Mouse (Mus musculus): ENCODE data around the gene Selenbp1.
"Not testable (repeated sequence)": the region's sequence is repeated elsewhere in the genome, so short reads cannot be mapped to it uniquely, and the experiment has no call there.

GRCm38 (mm10) chr3:94940033-94940432 lies 7.2 kb downstream of the Selenbp1 start:
- not testable (repeated sequence) for TF ChIP-seq CEBPB (IDR thresholded peaks at IDR 0.05; ENCODE audit: low read depth); CTCF (IDR thresholded peaks at IDR 0.05; ENCODE audit: control insufficient read depth, insufficient read depth, insufficient read length); MYOG (IDR thresholded peaks at IDR 0.05; ENCODE audit: control insufficient read depth, extremely low read depth, insufficient read length); FOSL1 (IDR thresholded peaks at IDR 0.05; ENCODE audit: insufficient read depth, low read length, poor library complexity, severe bottlenecking); MAX (IDR thresholded peaks at IDR 0.05); USF1 (IDR thresholded peaks at IDR 0.05; ENCODE audit: low read depth)

Data from C2C12 (cell line).